Mouse (Mus musculus) hindbrain, embryonic 12.5 days (tissue): ENCODE results near the gene Dctpp1. TPM values are rescaled to one million over a fixed set of nuclear protein-coding genes. Genes with fewer than 3 reads are reported as not detected.
A peak's percentile ranks its signal among the peaks of the same experiment; 100 is the strongest.
"Not testable (repeated sequence)": the region's sequence is repeated elsewhere in the genome, so short reads cannot be mapped to it uniquely, and the experiment has no call there.

Source experiments
- ATAC-seq: fragments of 200-750 bp; cut with Nextera tagmentation; 2 replicates; pipeline ENCODE4 v1.8.0; 2017; ENCODE audit warnings: moderate TSS enrichment; ENCODE audit not compliant: low FRiP score
- H3K27ac ChIP-seq: fragments of 300-500 bp; sonication (generic); 2 replicates; pipeline ENCODE4 v1.5.1; 2016; ENCODE audit warnings: mild to moderate bottlenecking
- H3K27me3 ChIP-seq: fragments of 300-500 bp; sonication (generic); 2 replicates; pipeline ENCODE4 v1.6.1; 2016; ENCODE audit warnings: mild to moderate bottlenecking
- H3K36me3 ChIP-seq: fragments of 300-500 bp; sonication (generic); 2 replicates; pipeline ENCODE4 v1.6.1; 2016; ENCODE audit warnings: mild to moderate bottlenecking
- H3K4me1 ChIP-seq: fragments of 300-500 bp; sonication (generic); 2 replicates; pipeline ENCODE4 v1.6.1; 2016
- H3K4me2 ChIP-seq: fragments of 300-500 bp; sonication (generic); replicated peaks from 2 replicates; pipeline ENCODE4 v1.6.1; 2016; ENCODE audit warnings: mild to moderate bottlenecking
- H3K4me3 ChIP-seq: fragments of 300-500 bp; sonication (generic); 2 replicates; pipeline ENCODE4 v1.5.1; 2016; ENCODE audit warnings: mild to moderate bottlenecking
- H3K9ac ChIP-seq: fragments of 300-500 bp; sonication (generic); 2 replicates; pipeline ENCODE4 v1.6.1; 2016; ENCODE audit warnings: mild to moderate bottlenecking, moderate library complexity
- H3K9me3 ChIP-seq: fragments of 300-500 bp; sonication (generic); replicated peaks from 2 replicates; pipeline ENCODE4 v1.6.1; 2016; ENCODE audit warnings: mild to moderate bottlenecking
- WGBS: fragments of 180-500 bp; shearing (Covaris S2); methylation state at CpG from one replicate; pipeline ENCODE4 v1.1.7; 2016; 5-methylcytosine and 5-hydroxymethylcytosine counted together
- polyA plus RNA-seq: library from polyadenylated mRNA; unstranded; fragments of >200 nt; fragmentation: Nextera tagmentation; extraction: Ambion mirVana; gene quantifications from 2 replicates; pipeline ENCODE4 v1.2.1, GENCODE M21; 2016

The Dctpp1 gene
- polyA plus RNA-seq, 1 experiment from 2014 or later = 147 TPM

GRCm38 (mm10) chr7:127259186-127259905 lies 1.2 kb downstream of the Dctpp1 start:
- no peak overlapping the region for H3K27ac ChIP-seq
- peak overlapping the region; percentile 66 for H3K9ac ChIP-seq
- H3K27me3 ChIP-seq = no peaks in the 10 kb centered on the region
- H3K9me3 ChIP-seq = no peaks in the 10 kb centered on the region
- 78% methylated on average over 8 of the region's 8 CpGs for WGBS
- ATAC-seq = no peak
- H3K4me3 ChIP-seq = peak overlapping the region; percentile 68
- H3K36me3 ChIP-seq = peaks cover 13% of the 10 kb centered on the region
- peaks cover 26% of the 10 kb centered on the region for H3K4me1 ChIP-seq
- peak overlapping the region; percentile 81 for H3K4me2 ChIP-seq

- Histone ChIP-seq H3K36me3 (peaks cover 13% of the 10 kb centered on the region), H3K27ac (no peak overlapping the region), H3K9me3 (no peaks in the 10 kb centered on the region), H3K27me3 (no peaks in the 10 kb centered on the region), H3K9ac (no peak overlapping the region), H3K4me3 (no peak overlapping the region), H3K4me2 (no peak overlapping the region), H3K4me1 (peaks cover 29% of the 10 kb centered on the region)
- ATAC-seq = no peak
- WGBS = 91% methylated on average over 5 of the region's 5 CpGs
These were observed 4.0 kb downstream of the Dctpp1 start for GRCm38 (mm10) chr7:127256518-127256917.

- Histone ChIP-seq H3K4me3 (no peak overlapping the region), H3K27me3 (no peaks in the 10 kb centered on the region), H3K36me3 (peaks cover 13% of the 10 kb centered on the region), H3K4me1 (peaks cover 25% of the 10 kb centered on the region), H3K9ac (no peak overlapping the region), H3K4me2 (no peak overlapping the region), H3K9me3 (no peaks in the 10 kb centered on the region), H3K27ac (no peak overlapping the region)
- no peak for ATAC-seq
- 95% methylated on average over 2 of the region's 2 CpGs for WGBS
These were observed 4.5 kb downstream of the Dctpp1 start for GRCm38 (mm10) chr7:127255965-127256364.

- Histone ChIP-seq H3K4me3 (peak overlapping the region; percentile 60), H3K9ac (peak overlapping the region; percentile 78), H3K36me3 (peaks cover 13% of the 10 kb centered on the region), H3K4me1 (peaks cover 23% of the 10 kb centered on the region), H3K27me3 (no peaks in the 10 kb centered on the region), H3K4me2 (peak overlapping the region; percentile 88), H3K9me3 (no peaks in the 10 kb centered on the region), H3K27ac (peak overlapping the region; percentile 87; the same call in 1 of the 2 replicates)
- WGBS = 39% methylated on average over 4 of the region's 4 CpGs
- no peak for ATAC-seq
These were observed 5.5 kb downstream of the Dctpp1 start for GRCm38 (mm10) chr7:127255008-127255407.

- Histone ChIP-seq H3K9ac (peak overlapping the region; percentile 78), H3K9me3 (no peaks in the 10 kb centered on the region), H3K36me3 (peaks cover 22% of the 10 kb centered on the region), H3K4me1 (peaks cover 14% of the 10 kb centered on the region), H3K4me2 (peak overlapping the region; percentile 88), H3K27me3 (no peaks in the 10 kb centered on the region), H3K27ac (peak overlapping the region; percentile 87), H3K4me3 (peak overlapping the region; percentile 60)
- ATAC-seq = peak; percentile 95
- 1% methylated on average over 135 of the region's 136 CpGs for WGBS
These were observed 6.4 kb downstream of the Dctpp1 start for GRCm38 (mm10) chr7:127253821-127254769.

GRCm38 (mm10) chr7:127253341-127253740 lies 7.2 kb downstream of the Dctpp1 start:
- Histone ChIP-seq H3K36me3 (peaks cover 22% of the 10 kb centered on the region), H3K27ac (peak overlapping the region; percentile 87)
- 86% methylated on average over 6 of the region's 6 CpGs for WGBS

GRCm38 (mm10) chr7:127252414-127252813 lies 8.1 kb downstream of the Dctpp1 start:
- H3K27me3 ChIP-seq = no peaks in the 10 kb centered on the region
- H3K4me1 ChIP-seq = peaks cover 12% of the 10 kb centered on the region
- WGBS = 83% methylated on average over 2 of the region's 2 CpGs
- H3K9me3 ChIP-seq = no peaks in the 10 kb centered on the region
- H3K27ac ChIP-seq = no peak overlapping the region
- no peak overlapping the region for H3K4me3 ChIP-seq
- H3K9ac ChIP-seq = no peak overlapping the region
- no peak for ATAC-seq
- no peak overlapping the region for H3K4me2 ChIP-seq
- H3K36me3 ChIP-seq = peaks cover 22% of the 10 kb centered on the region

More at GRCm38 (mm10) chr7:127253341-127253740, 7.2 kb downstream of the Dctpp1 start:
- Histone ChIP-seq H3K4me2 (peak overlapping the region; percentile 88), H3K4me1 (peaks cover 12% of the 10 kb centered on the region), H3K9ac (peak overlapping the region; percentile 78), H3K9me3 (no peaks in the 10 kb centered on the region), H3K27me3 (no peaks in the 10 kb centered on the region), H3K4me3 (peak overlapping the region; percentile 60)
- no peak; the same call in 1 of the 2 replicates for ATAC-seq

- not testable (repeated sequence) for H3K9me3 ChIP-seq, H3K27me3 ChIP-seq, H3K9ac ChIP-seq, H3K4me2 ChIP-seq, H3K27ac ChIP-seq, H3K4me3 ChIP-seq, ATAC-seq
- peaks cover 19% of the 10 kb centered on the region; the same call in 1 of the 2 replicates for H3K36me3 ChIP-seq
- H3K4me1 ChIP-seq = peaks cover 24% of the 10 kb centered on the region
- WGBS = 92% methylated on average over 8 of the region's 8 CpGs
These were observed 10.0 kb downstream of the Dctpp1 start for GRCm38 (mm10) chr7:127250511-127250910.

GRCm38 (mm10) chr7:127244658-127245510 lies 15.6 kb downstream of the Dctpp1 start:
- ATAC-seq = peak; percentile 78
- peak overlapping the region; percentile 84 for H3K27ac ChIP-seq
- peaks cover 18% of the 10 kb centered on the region; the same call in 1 of the 2 replicates for H3K36me3 ChIP-seq
- H3K4me1 ChIP-seq = peaks cover 25% of the 10 kb centered on the region
- H3K4me3 ChIP-seq = peak overlapping the region; percentile 83
- H3K9ac ChIP-seq = peak overlapping the region; percentile 91
- no peaks in the 10 kb centered on the region for H3K27me3 ChIP-seq
- H3K9me3 ChIP-seq = no peaks in the 10 kb centered on the region
- H3K4me2 ChIP-seq = peak overlapping the region; percentile 88
- WGBS = 13% methylated on average over 32 of the region's 33 CpGs

- H3K4me3 ChIP-seq = peak within 1 kb of the TSS; percentile 83
- peak; percentile 97 for ATAC-seq
- H3K4me1 ChIP-seq = peaks cover 25% of the 10 kb centered on the region
- under 1% methylated on average over 50 of the region's 56 CpGs for WGBS
- peaks cover 12% of the 10 kb centered on the region for H3K36me3 ChIP-seq
- H3K27ac ChIP-seq = peak within 1 kb of the TSS; percentile 84
- H3K9ac ChIP-seq = peak within 1 kb of the TSS; percentile 91
- no peaks in the 10 kb centered on the region for H3K9me3 ChIP-seq
- no peaks in the 10 kb centered on the region for H3K27me3 ChIP-seq
- H3K4me2 ChIP-seq = peak within 1 kb of the TSS; percentile 88
These were observed 16.4 kb downstream of the Dctpp1 start, which contains the start of gene Zfp771 for GRCm38 (mm10) chr7:127243870-127244657. Gene Zfp771 (plus strand): TSS chr7:127244274.

GRCm38 (mm10) chr7:127243361-127243867 lies 17.1 kb downstream of the Dctpp1 start:
- Histone ChIP-seq H3K4me1 (peaks cover 25% of the 10 kb centered on the region), H3K36me3 (peaks cover 19% of the 10 kb centered on the region), H3K9me3 (no peaks in the 10 kb centered on the region), H3K27me3 (no peaks in the 10 kb centered on the region), H3K9ac (peak overlapping the region; percentile 91; the same call in 1 of the 2 replicates), H3K4me2 (peak overlapping the region; percentile 88), H3K4me3 (peak overlapping the region; percentile 83), H3K27ac (peak overlapping the region; percentile 84)
- whole genome bisulfite sequencing = 49% methylated on average over 2 of the region's 2 CpGs
- ATAC-seq = no peak
